Mouse (Mus musculus) B cell, adult 2 months (primary cell): ENCODE data around the gene Gm21852.
"Not testable (repeated sequence)": the region's sequence is repeated elsewhere in the genome, so short reads cannot be mapped to it uniquely, and the experiment has no call there.

Source experiments
- DNase-seq, 2 experiments: peaks; one replicate each; pipeline ENCODE4 v3.0.0; 2022

Gm21852 gene

DNA sequence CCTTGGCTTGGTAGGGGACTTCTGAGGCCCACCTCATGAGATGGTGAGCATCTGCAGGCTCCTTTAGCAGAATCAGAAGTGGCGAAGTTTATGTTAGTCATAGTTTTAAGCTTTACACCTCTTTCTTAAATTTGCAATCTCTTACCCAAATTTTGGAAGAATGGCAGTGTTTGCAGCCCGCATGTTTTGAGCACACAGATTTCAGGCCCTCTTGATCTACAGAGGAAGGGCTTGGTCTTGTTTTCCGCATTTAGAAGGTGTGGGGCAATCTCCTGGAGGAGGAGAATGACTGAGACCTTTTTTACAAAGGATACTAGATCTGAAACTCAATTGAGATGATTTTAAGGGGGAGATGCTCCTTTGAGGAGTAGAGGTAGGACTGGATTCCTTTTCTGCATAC, at the start of gene Gm21852:
Gene Gm21852, minus strand, starts transcription at position 101 of the 400 bp plus-strand sequence.
- not testable (repeated sequence) for DNase-seq
